Mouse (Mus musculus): ENCODE measurements at regions not wholly inside any gene's neighbourhood (a gene's known extent, or its start where the extent isn't known, plus 50 kb on each side); places are given as distances from the start of the nearest gene placed in this dataset.
"Not testable (repeated sequence)": the region's sequence is repeated elsewhere in the genome, so short reads cannot be mapped to it uniquely, and the experiment has no call there.

DNA sequence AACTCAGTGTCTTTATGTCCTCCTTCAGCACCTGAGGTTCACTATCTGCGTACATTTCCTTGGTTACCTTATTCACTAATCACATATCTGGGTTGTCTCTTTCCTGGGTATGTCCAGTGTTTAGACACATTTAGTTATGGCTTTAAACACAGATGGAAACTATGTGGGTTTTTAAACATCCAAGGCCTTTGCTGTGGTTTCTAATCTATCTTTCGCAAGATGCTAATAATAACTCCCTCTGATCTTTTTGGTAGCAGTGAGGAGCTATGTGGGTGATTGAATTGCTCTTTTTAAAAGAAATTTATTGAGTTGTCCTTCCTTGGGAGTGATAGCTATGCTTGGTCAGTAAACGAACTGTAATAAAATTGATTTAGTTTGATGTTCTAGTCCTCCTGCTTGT, 89.7 kb upstream of the Tars start:
- DNase-seq (ENCODE audit: extremely low spot score in 1 of 2, low spot score in 1 of 2) = no peak

DNA sequence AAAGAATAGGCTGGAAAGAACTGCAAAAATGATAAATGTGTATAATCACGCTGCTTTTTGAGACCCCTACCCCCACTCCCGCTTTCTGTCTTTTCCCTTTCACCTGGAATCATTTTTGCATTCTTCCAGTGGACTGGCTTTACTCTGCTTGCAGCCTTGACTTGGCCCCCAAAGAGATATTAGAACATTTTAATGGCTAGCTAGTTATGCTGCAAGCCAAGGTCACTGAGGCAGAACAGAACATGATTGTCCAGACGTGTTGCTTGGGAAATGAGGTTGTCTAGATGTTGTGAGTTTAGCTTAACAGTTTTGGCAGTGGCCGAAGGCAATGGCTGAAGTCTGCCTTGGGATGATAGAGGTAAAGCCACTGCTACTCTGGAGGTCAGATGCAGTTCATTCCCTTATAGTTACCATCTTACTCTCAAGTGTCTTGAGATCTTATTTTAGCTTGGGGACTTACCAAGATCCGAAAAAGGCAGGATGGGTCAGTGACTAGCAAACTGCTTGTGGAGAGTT, 87.9 kb upstream of the Tars start:
- DNase-seq (ENCODE audit: extremely low spot score in 1 of 2, low spot score in 1 of 2) = no peak

DNA sequence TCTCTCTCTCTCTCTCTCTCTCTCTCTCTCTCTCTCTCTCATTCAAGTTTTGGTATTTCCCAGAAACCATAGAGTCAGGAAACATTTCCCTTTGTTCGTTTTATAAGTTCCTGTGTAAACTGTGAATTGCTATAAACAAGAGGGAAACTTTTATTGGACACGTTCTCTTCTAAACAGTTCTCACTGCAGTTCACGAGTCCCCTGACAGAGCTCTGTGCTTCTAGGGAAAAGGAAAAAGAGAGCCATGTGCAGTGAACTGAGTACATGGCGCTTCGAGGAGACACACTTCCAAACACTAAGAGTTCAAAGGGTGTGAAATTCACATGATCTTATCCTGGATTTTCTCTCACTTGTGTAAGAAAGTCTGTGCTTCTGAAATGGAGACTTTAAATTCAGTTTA, 84.5 kb upstream of the Tars start:
- DNase-seq (ENCODE audit: extremely low spot score in 1 of 2, low spot score in 1 of 2) = no peak

DNA sequence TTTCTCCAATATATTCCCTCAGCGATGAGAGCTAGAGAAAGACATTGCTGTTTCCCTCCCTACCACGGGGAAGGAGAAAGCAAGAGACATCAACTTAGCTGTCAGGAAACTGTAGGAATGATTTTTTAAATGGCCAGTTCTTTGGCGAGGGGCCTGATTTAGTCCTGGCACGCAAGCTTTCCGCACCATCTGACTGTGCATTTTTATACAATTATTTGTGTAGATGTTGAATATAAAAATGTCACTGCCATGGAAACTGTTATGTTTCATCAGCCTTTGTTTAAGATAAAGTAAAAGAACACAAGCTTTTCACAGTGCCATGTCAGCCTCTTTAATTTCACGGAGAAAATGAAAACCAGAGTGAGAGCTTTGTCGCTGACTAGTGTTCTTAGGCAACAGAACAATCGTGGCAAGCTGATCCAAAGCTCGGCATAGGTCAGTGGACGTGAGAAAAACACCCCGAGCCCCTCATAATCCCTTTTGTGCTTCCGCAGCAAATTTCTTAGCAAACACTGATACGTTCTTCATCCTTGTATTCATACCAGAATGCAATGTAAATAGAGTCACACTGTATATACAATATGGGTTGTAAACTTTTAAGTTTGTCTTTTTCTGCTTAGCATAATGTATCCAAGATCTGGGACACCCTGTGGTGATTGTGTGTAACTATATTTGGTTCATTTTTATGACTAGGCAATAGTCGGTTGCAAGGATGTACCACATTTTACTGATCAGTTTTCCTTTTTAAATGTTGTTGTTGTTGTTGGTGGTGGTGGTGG, 79.9 kb upstream of the Tars start:
- DNase-seq (ENCODE audit: extremely low spot score in 1 of 2, low spot score in 1 of 2) = no peak

DNA sequence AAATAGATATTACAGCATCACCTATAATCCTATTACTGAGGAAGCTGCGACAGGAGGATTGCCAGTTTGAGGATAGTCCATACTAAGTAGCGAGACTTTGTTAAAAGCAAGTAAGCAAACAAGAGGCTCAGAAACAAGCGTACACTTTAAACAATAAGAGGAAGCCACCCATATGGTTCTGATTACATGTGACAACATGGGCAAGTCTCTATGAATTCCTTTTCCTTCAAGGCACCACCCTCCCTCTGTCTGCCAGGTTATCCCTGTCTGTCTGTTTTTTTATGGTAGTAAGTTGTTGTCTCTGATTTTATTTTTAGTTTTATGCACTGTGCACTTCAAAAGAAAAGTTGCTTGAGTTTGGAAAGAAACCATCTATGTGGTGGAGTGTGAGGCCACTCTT, 76.8 kb upstream of the Tars start:
- no peak for DNase-seq (ENCODE audit: extremely low spot score in 1 of 2, low spot score in 1 of 2)

DNA sequence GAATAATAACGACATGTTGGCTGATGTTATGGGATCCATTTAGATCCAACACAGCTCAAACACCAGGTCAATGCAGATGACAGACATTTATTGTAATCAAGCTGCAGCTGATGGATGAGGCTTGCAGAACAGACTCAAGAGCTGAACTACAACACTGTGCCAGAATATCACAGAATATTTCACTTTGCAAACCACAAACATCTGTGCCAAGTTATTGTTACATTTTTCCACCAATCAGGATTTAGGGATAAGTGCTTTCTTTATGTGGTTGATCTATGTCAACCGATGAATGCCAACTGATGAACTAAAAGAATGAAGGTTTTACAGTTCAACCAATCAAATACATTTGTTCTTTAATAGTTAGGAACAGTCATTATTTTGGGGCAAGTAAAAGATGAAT, 63.9 kb upstream of the Tars start:
- DNase-seq (ENCODE audit: extremely low spot score in 1 of 2, low spot score in 1 of 2) = no peak

DNA sequence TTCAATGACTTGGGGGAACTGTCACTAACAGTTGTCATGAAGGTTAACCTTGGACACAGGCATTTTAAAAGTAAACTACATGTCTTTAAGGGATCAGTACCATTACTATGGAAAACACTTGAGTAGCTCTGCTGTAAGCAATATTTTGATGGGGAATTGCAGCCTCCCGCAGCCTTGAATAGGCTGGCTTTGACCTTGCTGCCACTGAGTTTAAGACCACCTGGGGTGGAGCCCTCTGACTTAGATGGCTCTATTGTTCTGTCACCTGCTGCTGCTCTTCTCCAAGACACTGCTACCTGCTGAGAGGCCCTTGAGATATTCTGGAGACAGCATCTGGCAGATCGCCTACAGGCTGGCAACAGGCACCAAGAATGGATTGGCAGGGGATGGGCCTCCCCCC, 62.1 kb upstream of the Tars start:
- DNase-seq (ENCODE audit: extremely low spot score in 1 of 2, low spot score in 1 of 2) = not testable (repeated sequence)

DNA sequence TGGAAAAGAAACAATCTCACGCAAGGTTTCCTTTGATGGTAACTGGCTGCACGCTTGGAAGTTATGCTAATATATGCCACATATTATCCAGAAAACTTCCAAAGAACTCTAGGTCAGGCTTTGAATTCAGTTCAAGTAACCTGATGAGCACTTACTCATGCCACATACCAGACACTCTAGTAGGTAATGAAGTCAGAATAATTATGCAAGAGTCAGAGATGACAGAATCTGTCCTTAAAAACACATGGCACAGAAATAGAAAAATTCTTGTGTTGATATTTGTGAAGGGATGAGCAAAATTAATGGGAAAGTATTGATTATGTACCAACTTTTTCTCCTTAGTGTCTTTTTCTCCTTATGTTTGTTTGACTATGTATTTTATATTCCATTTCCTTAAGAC, 59.8 kb upstream of the Tars start:
- no peak for DNase-seq (ENCODE audit: extremely low spot score in 1 of 2, low spot score in 1 of 2)

DNA sequence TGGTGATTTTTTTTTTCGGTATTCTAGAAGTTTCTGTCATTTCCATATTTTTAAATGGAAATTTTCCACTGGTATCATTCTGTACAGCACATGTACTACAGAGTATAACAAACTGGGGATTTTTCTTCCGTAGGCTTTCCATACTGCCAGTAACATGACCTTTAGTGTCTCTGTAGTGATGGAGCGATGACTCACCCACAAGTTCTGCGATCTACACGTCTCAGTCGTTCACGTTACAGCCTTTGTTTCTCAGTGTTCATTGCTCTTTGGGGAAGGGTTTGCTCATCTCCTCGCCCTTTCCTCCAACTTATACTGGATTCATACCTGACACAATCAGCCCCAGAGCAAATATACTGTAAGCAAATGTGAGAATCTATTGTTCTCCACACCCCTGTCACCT, 57.8 kb upstream of the Tars start:
- no peak for DNase-seq (ENCODE audit: extremely low spot score in 1 of 2, low spot score in 1 of 2)

DNA sequence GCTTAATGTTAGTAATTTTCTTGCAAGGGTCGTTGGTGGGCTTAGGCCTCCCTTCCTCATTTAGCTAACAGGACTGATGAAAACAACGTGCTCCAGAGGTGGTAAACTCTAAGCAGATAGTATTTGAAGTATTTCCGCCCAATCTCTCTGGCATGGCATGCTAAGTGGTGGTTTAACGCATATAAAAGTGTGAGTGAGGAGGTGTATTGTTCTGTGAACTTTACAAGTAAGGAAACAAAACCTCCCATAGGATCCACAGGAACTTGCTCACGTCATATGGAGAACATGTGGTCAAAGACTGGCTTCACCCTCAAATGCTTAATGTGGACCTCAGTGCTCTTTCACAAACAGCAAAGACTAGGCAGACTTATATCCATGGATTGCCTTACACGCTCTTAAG, 56.5 kb upstream of the Tars start:
- DNase-seq (ENCODE audit: extremely low spot score in 1 of 2, low spot score in 1 of 2) = no peak

DNA sequence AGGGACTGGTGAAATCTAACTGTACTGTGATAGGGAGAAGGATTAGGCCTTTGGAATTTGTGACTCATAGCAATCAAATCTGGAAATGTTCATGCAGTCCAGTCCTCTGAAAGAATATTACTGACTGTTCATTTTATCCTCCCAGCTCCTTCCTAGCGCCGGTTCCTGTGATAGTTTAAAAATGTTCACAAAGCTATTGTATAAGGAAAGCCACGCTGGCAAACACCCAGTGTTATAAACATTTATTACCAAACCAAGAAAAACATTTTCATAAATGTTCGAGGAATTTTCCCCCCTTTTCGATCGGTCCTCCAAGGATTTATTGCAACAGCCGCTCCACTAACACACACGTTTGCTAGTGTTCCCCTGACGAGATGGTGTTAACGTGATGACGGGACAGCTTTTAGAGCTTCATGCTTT, 55.9 kb upstream of the Tars start:
- DNase-seq (ENCODE audit: extremely low spot score in 1 of 2, low spot score in 1 of 2) = no peak

DNA sequence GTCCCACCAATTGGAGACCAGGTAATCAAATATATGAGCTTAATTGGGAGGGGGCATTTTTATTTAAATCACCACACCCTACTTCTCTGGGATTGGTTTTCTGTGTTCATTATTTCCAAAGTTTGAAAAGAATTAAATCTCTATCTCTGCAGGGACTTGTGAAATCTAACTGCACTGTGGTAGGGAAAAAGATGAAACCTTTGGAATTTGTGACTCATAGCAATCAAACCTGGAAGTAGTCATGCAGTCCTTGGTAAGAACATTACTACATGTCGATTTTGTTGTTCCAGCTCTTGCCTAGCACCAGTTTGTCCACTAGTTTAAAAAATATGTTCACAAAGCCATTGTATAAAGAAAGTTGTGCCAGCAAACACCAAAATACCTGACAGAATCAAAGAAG, 54.5 kb upstream of the Tars start:
- DNase-seq (ENCODE audit: extremely low spot score in 1 of 2, low spot score in 1 of 2) = no peak

DNA sequence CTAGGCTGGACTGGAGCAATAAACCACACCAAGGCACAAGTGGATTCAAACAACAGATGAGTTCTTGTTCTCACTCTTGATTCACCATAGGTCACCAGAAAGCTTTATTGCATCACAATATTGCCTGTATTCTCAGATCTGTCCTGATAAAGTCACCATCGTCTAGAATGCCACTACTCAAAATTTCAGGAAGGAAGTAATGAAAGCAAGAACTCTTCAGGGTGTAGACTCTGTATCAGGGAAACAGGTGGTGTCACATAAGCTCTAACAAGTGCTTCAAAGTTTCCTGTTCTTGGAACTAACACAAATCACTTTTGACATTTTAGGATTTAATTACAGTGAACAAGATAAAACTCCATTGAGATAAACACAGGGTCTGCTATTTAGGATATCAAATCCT, 52.2 kb upstream of the Tars start:
- DNase-seq (ENCODE audit: extremely low spot score in 1 of 2, low spot score in 1 of 2) = no peak

Data from layer of hippocampus, postnatal 25 days (tissue).